Mouse (Mus musculus) stomach, postnatal 0 days (tissue): ENCODE data around the gene Fam171b.

Experiments
- CTCF ChIP-seq: IDR thresholded peaks from 2 replicates; pipeline ENCODE4 v1.5.1; 2016; ENCODE audit warnings: antibody characterized with exemption, low read depth, mild to moderate bottlenecking, moderate library complexity
- EP300 ChIP-seq: optimal IDR thresholded peaks from 2 replicates; pipeline ENCODE3; 2016; ENCODE audit warnings: antibody characterized with exemption

- TF ChIP-seq CTCF (no peak), EP300 (no peak)
Measured at GRCm38 (mm10) chr2:83814009-83814408, 1.6 kb downstream of the Fam171b start.
